Mouse (Mus musculus): Measurements from ENCODE around the gene Timm10.

DNA sequence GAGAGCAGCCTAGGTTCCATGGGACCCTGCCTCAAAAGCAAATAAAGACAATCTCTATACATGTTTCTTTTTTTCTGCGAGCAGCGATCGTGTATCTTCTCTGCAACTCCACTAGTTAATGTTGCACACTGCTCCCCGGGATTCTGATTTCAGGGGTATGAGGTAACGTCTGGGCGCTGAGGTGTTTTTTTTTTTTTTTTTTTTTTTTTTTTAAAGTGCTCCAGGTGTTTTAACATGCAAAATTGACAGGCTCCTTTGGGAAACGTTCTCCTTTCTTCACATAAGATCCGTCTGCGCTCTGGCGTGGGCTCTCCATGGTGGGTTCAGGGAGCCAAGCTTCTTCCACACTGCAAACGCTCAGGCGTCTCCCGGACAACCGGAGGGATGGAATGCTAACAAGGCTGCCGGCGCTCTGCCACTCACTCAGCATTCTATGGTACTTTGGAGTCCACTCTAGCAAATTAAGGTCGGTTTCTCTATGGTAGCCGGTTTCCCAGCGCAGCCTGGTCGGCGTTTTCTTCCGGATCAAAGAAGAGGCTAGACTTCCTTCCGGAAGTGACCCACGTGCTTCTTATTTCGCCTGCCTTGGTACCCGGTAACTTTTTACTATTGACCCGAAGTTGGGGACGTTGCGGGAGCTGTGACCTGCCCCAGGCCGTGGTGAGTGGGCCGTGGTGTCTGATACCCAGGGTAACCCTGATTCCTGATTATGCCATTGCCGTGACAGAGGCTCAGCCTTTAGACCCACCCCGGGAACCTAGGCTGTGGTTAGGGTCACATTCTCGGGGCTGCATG is at the start of gene Timm10:
- TF ChIP-seq TAL1 (conservative IDR thresholded peaks at IDR 0.05; ENCODE audit: low read depth, low read length) (no peak), CTCF (IDR thresholded peaks at IDR 0.05; ENCODE audit: low read depth, low read length) (no peak), POLR2AphosphoS5 (IDR thresholded peaks at IDR 0.05; ENCODE audit: insufficient replicate concordance, low read depth, low read length) (no peak), GATA1 (IDR thresholded peaks at IDR 0.05; ENCODE audit: borderline replicate concordance, low read length) (no peak), GATA2 (IDR thresholded peaks at IDR 0.05; ENCODE audit: borderline replicate concordance, low read depth, low read length) (no peak)

Data from G1E (cell line).